Mouse (Mus musculus) limb, embryonic 13.5 days (tissue): ENCODE data around the gene Glis3. TPM values are rescaled to one million over a fixed set of nuclear protein-coding genes. Genes with fewer than 3 reads are reported as not detected.
A peak's percentile ranks its signal among the peaks of the same experiment; 100 is the strongest.

ENCODE experiments used
- ATAC-seq: fragments of 200-750 bp; cut with Nextera tagmentation; 2 replicates; pipeline ENCODE4 v1.8.0; 2017; ENCODE audit warnings: low read depth, moderate number of reproducible peaks, moderate TSS enrichment; ENCODE audit not compliant: low FRiP score
- H3K27ac ChIP-seq: fragments of 300-500 bp; sonication (generic); 2 replicates; pipeline ENCODE4 v1.5.1; 2015; ENCODE audit warnings: inconsistent platforms, mild to moderate bottlenecking, moderate library complexity
- H3K27me3 ChIP-seq: fragments of 300-500 bp; sonication (generic); 2 replicates; pipeline ENCODE4 v1.6.1; 2015; ENCODE audit warnings: mild to moderate bottlenecking, inconsistent platforms
- H3K36me3 ChIP-seq: fragments of 300-500 bp; sonication (generic); 2 replicates; pipeline ENCODE4 v1.6.1; 2015; ENCODE audit warnings: inconsistent platforms, mild to moderate bottlenecking, moderate library complexity
- H3K4me1 ChIP-seq: fragments of 300-500 bp; sonication (generic); 2 replicates; pipeline ENCODE4 v1.6.1; 2015; ENCODE audit warnings: inconsistent platforms
- H3K4me2 ChIP-seq: fragments of 300-500 bp; sonication (generic); replicated peaks from 2 replicates; pipeline ENCODE4 v1.6.1; 2015; ENCODE audit warnings: inconsistent platforms, mild to moderate bottlenecking, moderate library complexity
- H3K4me3 ChIP-seq: fragments of 300-500 bp; sonication (generic); 2 replicates; pipeline ENCODE4 v1.5.1; 2015; ENCODE audit warnings: moderate library complexity, mild to moderate bottlenecking, inconsistent platforms
- H3K9ac ChIP-seq: fragments of 300-500 bp; sonication (generic); 2 replicates; pipeline ENCODE4 v1.6.1; 2015; ENCODE audit warnings: mild to moderate bottlenecking, inconsistent platforms
- H3K9me3 ChIP-seq: fragments of 300-500 bp; sonication (generic); 2 replicates; pipeline ENCODE4 v1.6.1; 2016; ENCODE audit warnings: inconsistent platforms
- WGBS: fragments of 180-500 bp; shearing (Covaris S2); methylation state at CpG from one replicate; pipeline ENCODE4 v1.1.7; 2015; 5-methylcytosine and 5-hydroxymethylcytosine counted together
- polyA plus RNA-seq: library from polyadenylated mRNA; unstranded; fragments of >200 nt; fragmentation: Nextera tagmentation; extraction: Ambion mirVana; gene quantifications from 2 replicates; pipeline ENCODE4 v1.2.1, GENCODE M21; 2015

Glis3 gene
- polyA plus RNA-seq, 1 experiment from 2014 or later: 4.7 TPM

DNA sequence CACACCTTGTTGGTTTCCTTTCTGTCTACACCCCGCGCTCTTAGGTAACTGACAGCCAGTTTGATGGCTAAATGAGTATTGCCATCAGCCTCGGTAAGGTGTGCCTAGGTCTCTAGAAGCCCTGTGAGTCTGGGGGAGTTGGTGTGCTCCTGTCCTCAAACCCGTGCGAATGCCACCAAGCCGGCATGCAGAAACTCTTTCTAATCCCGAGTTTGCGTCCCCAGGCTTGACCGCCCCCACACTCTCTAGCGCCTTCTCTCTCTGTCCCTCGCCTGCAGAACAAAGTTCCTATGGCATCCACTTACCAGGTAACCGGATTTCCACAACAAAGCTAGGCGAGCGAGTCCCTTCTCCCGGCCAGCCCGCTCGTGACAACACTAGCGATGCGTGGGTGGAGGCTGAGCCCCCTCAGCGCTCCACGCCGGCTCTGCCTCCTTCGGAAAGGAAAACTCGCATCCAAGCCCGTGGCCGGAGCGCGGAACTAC lies 544 bp downstream of the Glis3 start:
- Histone ChIP-seq H3K4me2 (peak overlapping the region; percentile 98), H3K9ac (peak overlapping the region; percentile 78), H3K4me3 (peak overlapping the region; percentile 70), H3K4me1 (peaks cover 30% of the 10 kb centered on the region), H3K27me3 (peaks cover 31% of the 10 kb centered on the region), H3K9me3 (no peaks in the 10 kb centered on the region), H3K36me3 (no peaks in the 10 kb centered on the region), H3K27ac (peak overlapping the region; percentile 44; the same call in 1 of the 2 replicates)
- WGBS: under 1% methylated on average over 28 of the region's 28 CpGs
- no peak for ATAC-seq

DNA sequence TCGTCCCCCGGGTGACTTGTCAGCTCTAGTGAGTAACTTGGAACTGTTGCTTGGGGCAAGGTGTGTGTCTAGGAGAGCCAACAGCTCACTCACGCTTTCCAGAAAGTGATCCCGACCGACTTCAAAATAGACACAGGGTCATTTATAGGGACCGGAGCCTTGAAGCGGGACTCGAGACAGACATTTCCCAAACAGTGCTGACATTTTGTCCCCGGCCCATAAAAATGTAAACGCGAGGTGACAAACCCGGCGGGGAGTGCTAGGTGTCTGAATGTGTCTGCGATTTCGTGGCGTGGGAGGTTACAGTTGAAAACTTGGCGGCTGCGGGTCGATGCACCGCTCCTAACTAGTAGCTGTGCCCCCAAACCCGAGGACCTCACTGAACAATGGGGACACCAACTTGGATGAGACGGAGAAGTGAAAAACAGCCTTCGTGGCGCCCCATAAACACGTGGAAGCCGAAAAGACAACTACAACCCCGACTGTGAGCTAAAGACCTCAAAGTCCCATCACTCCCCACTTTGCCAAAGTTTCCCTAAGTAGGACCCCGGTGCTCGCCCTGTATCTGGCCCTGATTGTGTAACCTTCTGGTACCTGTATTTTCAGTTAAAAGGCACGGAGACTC lies 1.1 kb downstream of the Glis3 start:
- no peak for ATAC-seq
- H3K4me3 ChIP-seq: peak overlapping the region; percentile 70
- peak overlapping the region; percentile 98 for H3K4me2 ChIP-seq
- H3K9me3 ChIP-seq: no peaks in the 10 kb centered on the region
- peaks cover 30% of the 10 kb centered on the region for H3K4me1 ChIP-seq
- peak overlapping the region; percentile 78 for H3K9ac ChIP-seq
- under 1% methylated on average over 30 of the region's 30 CpGs for WGBS
- no peaks in the 10 kb centered on the region for H3K36me3 ChIP-seq
- H3K27ac ChIP-seq: no peak overlapping the region
- peaks cover 31% of the 10 kb centered on the region for H3K27me3 ChIP-seq

DNA sequence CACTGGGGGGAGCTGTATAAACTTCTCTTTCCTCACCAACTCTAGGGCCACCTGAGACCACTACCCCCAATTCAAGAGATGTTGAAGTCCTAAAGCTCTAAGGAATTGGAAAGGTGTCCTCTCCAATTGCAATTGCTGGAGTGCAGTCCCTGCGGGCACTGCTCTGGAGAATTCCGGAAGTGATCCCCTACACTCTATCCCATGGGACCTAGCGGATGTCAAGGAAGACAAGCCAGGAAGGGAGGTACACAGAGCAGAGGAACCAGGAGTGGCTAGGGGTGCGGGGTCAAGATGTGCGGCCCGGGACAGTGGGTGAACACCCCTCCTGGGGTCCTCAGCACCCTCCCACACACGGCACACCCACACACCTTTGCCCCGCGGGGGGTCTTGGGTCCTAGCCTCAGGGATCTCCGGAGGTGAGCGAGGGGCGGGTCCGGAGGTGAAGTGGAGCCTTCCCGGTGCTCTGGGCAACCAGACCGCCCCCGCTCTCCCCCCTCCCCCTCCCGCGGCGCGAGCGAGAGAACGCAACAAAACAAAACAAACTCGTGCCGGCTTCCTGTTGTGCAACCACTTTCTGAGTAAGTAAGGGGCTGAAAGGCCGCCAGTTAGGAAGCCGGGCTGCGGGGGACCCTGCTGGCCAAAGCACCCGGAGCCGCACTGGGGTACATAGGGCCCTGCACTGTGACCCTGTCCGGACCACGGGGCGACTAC lies 2.0 kb downstream of the Glis3 start:
- H3K4me1 ChIP-seq: peaks cover 30% of the 10 kb centered on the region
- H3K9ac ChIP-seq: peak overlapping the region; percentile 78
- no peak for ATAC-seq
- H3K36me3 ChIP-seq: no peaks in the 10 kb centered on the region
- under 1% methylated on average over 32 of the region's 32 CpGs for WGBS
- H3K9me3 ChIP-seq: no peaks in the 10 kb centered on the region
- H3K27me3 ChIP-seq: peaks cover 31% of the 10 kb centered on the region
- no peak overlapping the region for H3K27ac ChIP-seq
- H3K4me3 ChIP-seq: peak overlapping the region; percentile 70
- peak overlapping the region; percentile 98 for H3K4me2 ChIP-seq

DNA sequence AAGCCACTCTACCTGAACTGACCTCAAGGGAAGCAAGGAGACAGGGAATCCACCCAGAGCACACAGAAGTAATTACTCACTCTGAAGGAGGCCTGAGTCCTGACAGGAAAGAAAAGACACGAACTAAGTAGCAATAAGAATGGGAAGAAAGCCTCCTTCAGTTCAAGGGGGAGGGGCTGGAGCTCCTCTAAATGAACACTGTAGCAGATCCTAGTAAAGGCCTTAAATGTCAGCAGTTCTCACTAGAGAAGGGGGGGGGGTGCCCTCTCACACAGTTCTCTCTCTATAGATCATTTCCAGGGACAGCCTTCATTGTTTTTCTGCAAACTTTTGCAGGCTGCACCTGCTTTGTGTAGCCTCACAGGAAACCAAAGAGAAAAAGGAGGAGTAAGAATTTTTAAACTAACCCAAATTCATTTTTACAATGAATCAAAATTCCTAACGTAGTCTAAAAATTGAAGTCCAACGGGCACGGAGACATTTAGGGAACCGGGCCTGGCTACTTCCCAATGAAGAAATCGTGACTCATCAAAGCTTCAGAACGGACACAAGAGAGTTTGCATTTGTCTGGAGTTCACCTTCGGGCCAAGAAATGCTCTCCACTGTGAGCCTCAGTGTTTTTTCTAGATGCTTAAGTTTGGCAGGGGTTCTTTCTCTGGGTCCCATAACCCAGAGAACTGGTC lies 2.7 kb downstream of the Glis3 start:
- Histone ChIP-seq H3K4me1 (peaks cover 30% of the 10 kb centered on the region), H3K27ac (no peak overlapping the region), H3K9ac (no peak overlapping the region), H3K9me3 (no peaks in the 10 kb centered on the region), H3K4me2 (peak overlapping the region; percentile 98), H3K27me3 (peaks cover 30% of the 10 kb centered on the region), H3K36me3 (no peaks in the 10 kb centered on the region), H3K4me3 (peak overlapping the region; percentile 70)
- WGBS: 38% methylated on average over 8 of the region's 8 CpGs
- ATAC-seq: no peak

DNA sequence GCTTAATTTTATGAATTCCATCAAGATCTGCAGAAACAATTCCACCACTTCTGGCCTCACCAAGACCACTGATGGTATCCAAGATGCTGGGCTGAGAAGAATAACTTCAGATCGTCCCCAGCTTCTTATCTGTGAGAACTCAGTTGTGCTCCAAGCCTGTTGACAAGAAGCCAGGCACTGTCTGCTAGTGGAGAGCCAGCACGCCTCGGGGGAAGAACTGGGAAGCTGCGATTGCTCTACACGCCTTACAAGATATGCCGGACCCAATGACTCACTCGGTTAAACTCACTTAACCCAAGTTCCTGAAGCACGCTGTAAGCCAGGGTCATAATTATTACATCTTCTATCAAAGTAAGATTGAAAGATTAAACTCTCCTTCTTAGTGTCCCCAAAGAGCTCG lies 16.1 kb downstream of the Glis3 start:
- H3K9ac ChIP-seq: no peak overlapping the region
- H3K4me3 ChIP-seq: no peak overlapping the region
- no peak overlapping the region for H3K27ac ChIP-seq
- H3K36me3 ChIP-seq: 0 out of 2 replicates have a peak, but pooled peaks cover 5% of the 10 kb centered on the region
- 87% methylated on average over 9 of the region's 9 CpGs for WGBS
- no peak overlapping the region for H3K4me2 ChIP-seq
- no peaks in the 10 kb centered on the region for H3K9me3 ChIP-seq
- H3K4me1 ChIP-seq: peaks cover 15% of the 10 kb centered on the region; the same call in 1 of the 2 replicates
- no peaks in the 10 kb centered on the region for H3K27me3 ChIP-seq
- no peak for ATAC-seq

DNA sequence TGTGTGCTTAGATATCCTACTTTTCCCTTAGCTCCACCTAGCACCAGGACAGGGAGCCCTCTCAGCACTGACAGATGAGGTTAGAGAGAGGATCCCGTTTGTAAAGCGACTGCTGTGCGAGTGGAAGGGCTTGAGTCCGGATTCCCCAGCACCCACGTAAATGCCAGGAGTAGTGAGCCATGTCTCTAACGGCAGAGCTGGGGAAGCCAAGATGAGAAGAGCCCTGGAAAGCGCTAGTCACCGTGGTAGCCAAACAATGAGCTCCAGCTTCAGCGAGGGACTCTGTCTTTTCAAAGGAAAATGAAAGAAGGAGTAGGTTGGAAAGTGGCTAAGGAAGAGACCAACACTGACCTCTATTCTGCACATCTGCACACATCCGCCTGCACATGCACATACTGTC lies 16.7 kb downstream of the Glis3 start:
- Histone ChIP-seq H3K9ac (no peak overlapping the region), H3K27me3 (no peaks in the 10 kb centered on the region), H3K4me2 (no peak overlapping the region), H3K9me3 (no peaks in the 10 kb centered on the region), H3K4me3 (no peak overlapping the region), H3K4me1 (peaks cover 22% of the 10 kb centered on the region; the same call in 1 of the 2 replicates), H3K27ac (no peak overlapping the region), H3K36me3 (0 out of 2 replicates have a peak, but pooled peaks cover 5% of the 10 kb centered on the region)
- ATAC-seq: no peak
- 64% methylated on average over 10 of the region's 10 CpGs for WGBS

DNA sequence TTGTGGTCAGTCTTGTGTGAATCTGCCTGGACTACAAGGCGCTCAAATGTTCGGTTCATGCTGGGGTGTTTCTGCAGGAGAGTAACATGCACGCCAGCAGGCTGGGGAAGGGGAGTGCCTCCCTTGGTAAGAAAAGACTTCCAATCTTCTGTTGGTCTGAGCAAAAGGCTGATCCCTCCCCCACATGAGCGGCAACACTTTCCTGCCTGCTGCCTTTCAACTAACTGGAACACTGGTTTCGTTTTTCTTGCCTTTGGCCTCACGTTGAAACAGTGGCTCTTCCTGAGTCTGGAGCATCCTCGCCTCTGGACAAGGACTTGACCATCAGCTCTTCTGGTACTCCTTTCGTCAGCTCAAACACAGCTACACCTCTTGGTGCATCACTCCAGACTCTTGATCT lies 17.4 kb downstream of the Glis3 start:
- Histone ChIP-seq H3K4me1 (peaks cover 22% of the 10 kb centered on the region; the same call in 1 of the 2 replicates), H3K36me3 (0 out of 2 replicates have a peak, but pooled peaks cover 5% of the 10 kb centered on the region), H3K9me3 (no peaks in the 10 kb centered on the region), H3K9ac (no peak overlapping the region), H3K27ac (no peak overlapping the region), H3K4me2 (no peak overlapping the region), H3K4me3 (no peak overlapping the region), H3K27me3 (no peaks in the 10 kb centered on the region)
- WGBS: 66% methylated on average over 8 of the region's 8 CpGs
- ATAC-seq: no peak

DNA sequence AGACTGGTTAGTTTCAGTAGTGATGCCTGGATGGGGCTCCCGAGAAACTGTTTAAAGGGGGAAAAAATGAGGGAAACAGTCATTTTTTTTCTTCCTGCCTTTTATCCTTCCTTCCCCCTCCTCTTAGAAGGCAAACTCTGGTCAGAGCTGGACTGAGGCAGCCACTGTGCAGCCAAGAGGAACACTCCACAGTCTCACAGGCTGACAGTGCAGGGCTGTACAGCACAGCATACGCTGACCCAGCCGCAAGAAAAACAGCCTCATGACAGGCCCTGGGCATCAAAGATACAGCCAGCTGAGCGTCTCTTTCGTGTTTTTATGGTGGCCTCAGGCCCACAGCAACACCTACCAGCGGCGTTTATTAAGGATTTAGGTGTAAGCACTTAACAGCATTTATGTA lies 19.0 kb downstream of the Glis3 start:
- H3K9me3 ChIP-seq: no peaks in the 10 kb centered on the region
- H3K36me3 ChIP-seq: 0 out of 2 replicates have a peak, but pooled peaks cover 5% of the 10 kb centered on the region
- peaks cover 31% of the 10 kb centered on the region; the same call in 1 of the 2 replicates for H3K4me1 ChIP-seq
- 42% methylated on average over 7 of the region's 7 CpGs for WGBS
- H3K4me2 ChIP-seq: no peak overlapping the region
- H3K4me3 ChIP-seq: no peak overlapping the region
- no peak for ATAC-seq
- H3K27ac ChIP-seq: no peak overlapping the region
- no peak overlapping the region for H3K9ac ChIP-seq
- H3K27me3 ChIP-seq: no peaks in the 10 kb centered on the region

DNA sequence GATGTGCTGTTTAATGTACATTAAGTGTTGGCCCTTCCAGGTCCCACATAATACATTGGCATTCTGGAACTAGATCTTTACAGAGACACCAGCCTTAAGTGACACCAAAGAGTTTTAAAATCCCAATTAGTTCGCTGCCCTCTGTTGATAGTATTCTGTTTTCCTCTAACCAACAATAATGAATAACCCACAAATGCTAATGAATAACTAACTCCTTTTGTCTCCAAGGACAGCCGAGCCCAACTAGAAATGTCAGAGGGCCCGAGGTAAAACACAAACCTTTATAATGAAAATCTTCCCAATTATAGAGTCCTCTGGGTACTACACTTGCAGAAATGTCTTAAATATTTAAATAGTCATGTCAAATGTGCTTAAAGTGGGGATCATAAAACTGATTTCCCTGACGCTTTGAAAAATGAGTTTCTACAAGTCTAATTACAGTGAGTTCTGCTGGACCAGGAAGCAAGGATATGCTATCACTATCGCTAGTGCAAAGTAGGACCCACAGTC lies 22.1 kb downstream of the Glis3 start:
- WGBS: 68% methylated on average over 5 of the region's 5 CpGs
- Histone ChIP-seq H3K27ac (no peak overlapping the region), H3K9me3 (no peaks in the 10 kb centered on the region), H3K4me3 (no peak overlapping the region), H3K4me1 (peaks cover 29% of the 10 kb centered on the region), H3K9ac (no peak overlapping the region), H3K36me3 (no peaks in the 10 kb centered on the region), H3K27me3 (no peaks in the 10 kb centered on the region), H3K4me2 (no peak overlapping the region)
- no peak for ATAC-seq

DNA sequence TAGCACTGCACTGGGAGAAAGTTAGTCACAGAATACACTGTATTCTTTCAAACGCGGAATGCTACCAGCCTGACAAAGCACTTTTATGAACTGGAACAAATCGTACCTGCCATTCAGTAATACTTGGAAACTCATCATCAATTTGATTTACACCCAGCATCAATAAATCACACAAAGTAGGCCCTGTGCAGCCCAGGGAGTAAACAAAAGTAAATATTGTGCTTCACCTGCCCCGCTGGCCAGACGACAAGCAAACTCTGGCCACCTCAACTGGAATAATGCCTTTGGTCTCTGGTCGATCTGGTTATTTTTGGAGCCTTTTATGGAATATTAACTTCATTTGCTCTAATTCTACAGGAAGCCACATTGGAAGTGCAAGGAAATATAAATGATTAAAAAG lies 23.0 kb downstream of the Glis3 start:
- no peaks in the 10 kb centered on the region for H3K27me3 ChIP-seq
- no peaks in the 10 kb centered on the region for H3K9me3 ChIP-seq
- no peak overlapping the region for H3K4me3 ChIP-seq
- H3K9ac ChIP-seq: no peak overlapping the region
- no peak for ATAC-seq
- 58% methylated on average over 6 of the region's 6 CpGs for WGBS
- no peaks in the 10 kb centered on the region for H3K36me3 ChIP-seq
- H3K4me2 ChIP-seq: no peak overlapping the region
- peaks cover 23% of the 10 kb centered on the region for H3K4me1 ChIP-seq
- no peak overlapping the region for H3K27ac ChIP-seq

DNA sequence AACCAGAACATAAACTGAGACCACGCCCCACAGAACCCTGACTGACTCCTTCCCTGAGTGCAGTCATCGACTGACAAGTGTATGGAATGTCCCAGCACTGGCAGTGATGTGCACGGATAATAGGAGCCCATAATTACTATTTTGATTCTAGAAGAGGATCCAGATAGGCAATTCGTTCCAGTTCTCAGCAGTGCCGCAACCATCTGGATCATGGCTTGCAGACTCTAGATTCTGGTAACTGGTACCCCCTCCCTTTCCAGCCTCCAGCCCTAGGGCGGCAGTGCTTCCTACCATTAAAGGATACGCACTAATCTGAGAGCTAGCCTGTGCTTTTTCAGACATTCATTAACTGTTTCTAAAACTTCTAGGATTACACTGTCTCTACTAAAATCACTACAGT lies 24.7 kb downstream of the Glis3 start:
- peaks cover 23% of the 10 kb centered on the region for H3K4me1 ChIP-seq
- no peaks in the 10 kb centered on the region for H3K9me3 ChIP-seq
- no peaks in the 10 kb centered on the region for H3K36me3 ChIP-seq
- no peak overlapping the region for H3K4me2 ChIP-seq
- whole genome bisulfite sequencing: 61% methylated on average over 7 of the region's 7 CpGs
- no peak overlapping the region for H3K4me3 ChIP-seq
- H3K9ac ChIP-seq: no peak overlapping the region
- ATAC-seq: no peak
- no peak overlapping the region for H3K27ac ChIP-seq
- H3K27me3 ChIP-seq: no peaks in the 10 kb centered on the region

DNA sequence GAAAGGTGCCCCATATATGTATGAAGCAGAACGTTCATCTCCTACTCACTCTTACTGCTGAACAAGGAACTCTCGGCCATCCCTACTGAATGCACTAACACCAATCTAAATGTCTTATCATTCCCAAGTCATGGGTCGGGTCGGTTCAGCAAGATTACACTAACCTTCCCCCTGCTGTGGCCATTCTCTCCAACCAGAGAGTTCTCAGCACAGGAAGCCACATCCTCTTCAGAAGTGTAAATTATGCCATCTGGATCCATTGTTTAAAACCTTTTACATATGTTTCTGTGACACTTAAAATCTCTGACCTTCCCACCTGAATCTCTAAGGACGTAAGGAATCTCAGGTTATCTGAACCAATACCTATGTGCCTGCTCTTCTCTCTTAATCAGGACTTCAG lies 29.0 kb downstream of the Glis3 start:
- Histone ChIP-seq H3K36me3 (no peaks in the 10 kb centered on the region), H3K9ac (no peak overlapping the region), H3K9me3 (no peaks in the 10 kb centered on the region), H3K4me2 (no peak overlapping the region), H3K27me3 (no peaks in the 10 kb centered on the region), H3K4me3 (no peak overlapping the region), H3K27ac (no peak overlapping the region), H3K4me1 (peaks cover 10% of the 10 kb centered on the region)
- ATAC-seq: no peak
- whole genome bisulfite sequencing: 83% methylated on average over 5 of the region's 5 CpGs
